Mouse (Mus musculus): ENCODE measurements at regions not wholly inside any gene's neighbourhood (a gene's known extent, or its start where the extent isn't known, plus 50 kb on each side); places are given as distances from the start of the nearest gene placed in this dataset.
"Not testable (repeated sequence)": the region's sequence is repeated elsewhere in the genome, so short reads cannot be mapped to it uniquely, and the experiment has no call there.

DNA sequence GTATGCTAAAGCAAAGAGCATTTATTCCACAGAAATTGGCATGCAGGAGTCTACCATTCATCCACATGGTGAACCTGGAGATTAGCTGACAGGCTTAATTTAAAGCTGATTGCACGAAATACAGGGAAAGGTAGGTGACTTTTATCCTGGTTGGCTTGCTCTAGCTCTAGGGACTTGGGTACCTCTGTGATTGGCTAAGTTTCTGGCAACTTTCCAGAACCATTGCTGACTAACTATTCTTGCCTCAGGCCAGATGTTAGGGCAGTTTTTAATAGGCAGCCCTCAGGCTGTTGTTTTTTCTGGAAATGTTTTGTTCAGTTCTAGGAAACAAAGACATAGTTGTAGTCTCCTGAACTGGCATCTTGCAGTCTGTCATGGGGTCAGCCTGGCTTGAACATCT is 871.1 kb upstream of the Gpc5 start:
- peak; percentile 77 for ATAC-seq (replicated peaks)
- no peaks in the 10 kb centered on the region for H3K27me3 ChIP-seq (replicated peaks)
- no peaks in the 10 kb centered on the region for H3K4me1 ChIP-seq
- H3K4me2 ChIP-seq, result no peak overlapping the region
- no peaks in the 10 kb centered on the region for H3K9me3 ChIP-seq
- H3K9ac ChIP-seq, result no peak overlapping the region
- no peak overlapping the region for H3K27ac ChIP-seq
- 49% methylated on average over 1 of the region's 1 CpGs for WGBS
- no peaks in the 10 kb centered on the region for H3K36me3 ChIP-seq (replicated peaks)
- no peak overlapping the region for H3K4me3 ChIP-seq

DNA sequence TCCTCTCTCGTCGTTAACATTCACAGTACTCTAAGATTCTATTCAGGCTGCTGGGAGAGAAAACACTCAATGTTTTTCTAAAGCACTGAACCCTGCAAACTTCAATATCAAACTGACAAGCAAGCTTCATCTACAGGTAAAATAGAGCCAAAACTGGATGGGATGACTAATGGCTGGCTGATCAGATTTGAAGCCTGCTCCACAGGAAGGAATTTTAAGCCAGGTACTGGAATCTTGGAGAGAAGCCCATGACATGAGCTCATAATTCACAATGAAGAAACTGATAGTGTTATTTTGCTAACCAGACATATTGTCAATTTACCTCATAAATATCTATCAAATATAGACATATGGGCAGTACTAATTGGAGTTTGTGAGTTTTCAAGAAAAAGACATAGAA is 861.3 kb upstream of the Gpc5 start:
- no peak overlapping the region for H3K9ac ChIP-seq
- no peaks in the 10 kb centered on the region for H3K9me3 ChIP-seq
- ATAC-seq (replicated peaks), result no peak
- H3K4me2 ChIP-seq, result no peak overlapping the region
- H3K27ac ChIP-seq, result no peak overlapping the region
- WGBS, result 90% methylated on average over 2 of the region's 2 CpGs
- H3K27me3 ChIP-seq (replicated peaks), result no peaks in the 10 kb centered on the region
- H3K4me1 ChIP-seq, result no peaks in the 10 kb centered on the region
- no peaks in the 10 kb centered on the region for H3K36me3 ChIP-seq (replicated peaks)
- H3K4me3 ChIP-seq, result no peak overlapping the region

- H3K9ac ChIP-seq, result no peak overlapping the region
- H3K9me3 ChIP-seq, result no peaks in the 10 kb centered on the region
- ATAC-seq (replicated peaks), result no peak
- WGBS, result 68% methylated on average over 2 of the region's 2 CpGs
- no peaks in the 10 kb centered on the region for H3K27me3 ChIP-seq (replicated peaks)
- H3K4me1 ChIP-seq, result no peaks in the 10 kb centered on the region
- H3K4me3 ChIP-seq, result no peak overlapping the region
- H3K36me3 ChIP-seq (replicated peaks), result no peaks in the 10 kb centered on the region
- H3K27ac ChIP-seq, result no peak overlapping the region
- no peak overlapping the region for H3K4me2 ChIP-seq
Measured at GRCm38 (mm10) chr14:114255037-114255436, 837.0 kb upstream of the Gpc5 start.

DNA sequence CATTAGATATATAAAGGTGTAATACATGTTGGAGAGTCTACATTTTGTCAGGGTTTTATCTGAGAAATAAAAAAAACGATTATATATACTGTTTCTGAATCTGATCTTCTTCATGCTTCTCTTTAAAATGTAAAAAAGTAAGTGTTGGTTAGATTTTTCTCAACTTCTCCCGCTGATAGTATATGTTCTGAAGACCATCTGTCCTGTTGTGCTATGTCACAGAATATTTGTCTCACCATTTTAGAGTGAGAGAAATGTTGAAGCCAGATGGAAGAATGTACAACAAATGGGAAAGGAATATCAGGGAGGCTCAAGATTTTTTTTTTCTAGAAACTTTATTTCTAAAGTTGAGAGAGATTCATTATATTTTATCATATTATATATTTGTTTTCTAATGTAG is 830.4 kb upstream of the Gpc5 start:
- Histone ChIP-seq H3K4me2 (no peak overlapping the region), H3K4me1 (no peaks in the 10 kb centered on the region), H3K4me3 (no peak overlapping the region), H3K36me3 (replicated peaks) (no peaks in the 10 kb centered on the region), H3K9me3 (no peaks in the 10 kb centered on the region), H3K27me3 (replicated peaks) (no peaks in the 10 kb centered on the region), H3K27ac (no peak overlapping the region), H3K9ac (no peak overlapping the region)
- ATAC-seq (replicated peaks), result no peak
- WGBS, result 85% methylated on average over 2 of the region's 2 CpGs

DNA sequence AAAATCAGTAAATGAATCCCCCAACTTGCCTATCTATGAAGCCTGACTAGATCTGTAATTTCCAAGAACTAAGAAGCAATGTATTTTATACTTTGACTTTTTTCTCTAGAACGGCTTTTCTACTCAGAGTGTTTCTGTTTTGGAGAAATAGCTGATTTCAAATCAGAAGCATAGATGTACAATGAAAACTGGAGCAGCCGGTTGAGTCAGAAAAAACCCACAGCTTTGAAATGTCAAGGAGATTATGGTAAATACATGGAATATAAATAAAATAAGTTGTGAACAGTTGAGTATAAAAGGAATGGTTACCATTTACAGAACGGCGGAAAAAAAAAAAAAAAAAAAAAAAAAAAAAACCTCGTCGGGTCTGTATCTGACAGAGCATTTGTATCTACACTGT is 791.4 kb upstream of the Gpc5 start:
- no peak overlapping the region for H3K4me3 ChIP-seq
- H3K9me3 ChIP-seq, result no peaks in the 10 kb centered on the region
- no peak overlapping the region for H3K9ac ChIP-seq
- no peaks in the 10 kb centered on the region for H3K36me3 ChIP-seq (replicated peaks)
- H3K27me3 ChIP-seq (replicated peaks), result no peaks in the 10 kb centered on the region
- no peaks in the 10 kb centered on the region for H3K4me1 ChIP-seq
- no peak for ATAC-seq (replicated peaks)
- no peak overlapping the region for H3K4me2 ChIP-seq
- 85% methylated on average over 6 of the region's 6 CpGs for WGBS
- no peak overlapping the region for H3K27ac ChIP-seq

DNA sequence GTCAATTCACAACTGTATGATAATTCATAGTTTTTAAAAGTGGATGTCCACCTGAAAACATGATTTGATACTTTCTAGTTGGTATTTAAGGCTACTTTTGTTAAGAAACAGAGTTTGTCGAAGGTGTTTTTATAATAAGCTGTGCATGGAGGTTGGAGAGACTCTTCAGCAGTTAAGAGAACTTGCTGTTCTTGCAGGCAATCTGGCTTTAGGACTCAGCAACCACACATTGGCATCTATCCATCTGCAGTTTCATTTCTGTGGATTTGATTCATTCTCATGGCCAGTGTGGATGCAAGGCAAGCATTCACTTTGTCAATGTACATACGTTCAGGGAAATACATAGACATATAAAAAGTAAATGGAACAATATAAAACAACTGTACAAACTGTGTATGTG is 784.5 kb upstream of the Gpc5 start:
- ATAC-seq (replicated peaks), result no peak
- Histone ChIP-seq H3K9ac (no peak overlapping the region), H3K27me3 (replicated peaks) (no peaks in the 10 kb centered on the region), H3K4me3 (no peak overlapping the region), H3K4me2 (no peak overlapping the region), H3K9me3 (no peaks in the 10 kb centered on the region), H3K4me1 (no peaks in the 10 kb centered on the region), H3K27ac (no peak overlapping the region), H3K36me3 (replicated peaks) (no peaks in the 10 kb centered on the region)
- WGBS, result 83% methylated on average over 2 of the region's 2 CpGs

DNA sequence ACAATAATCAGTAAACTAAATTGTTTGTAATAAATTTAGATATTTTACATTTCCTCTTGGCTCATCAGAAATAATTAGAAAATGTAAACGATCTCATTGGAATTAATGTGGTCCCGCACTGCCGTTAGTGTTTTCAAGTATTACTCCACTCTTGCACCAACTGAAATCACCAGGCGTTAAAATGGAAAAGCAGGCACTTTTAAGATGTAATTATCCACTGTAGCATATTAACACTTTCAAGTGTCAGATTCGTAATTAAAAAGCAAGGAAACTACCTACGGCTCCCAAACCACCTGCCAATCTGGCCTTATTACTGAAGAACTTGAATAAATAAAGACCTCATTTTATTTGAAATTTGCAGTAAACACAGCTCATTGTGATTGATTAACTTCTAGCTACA is 759.4 kb upstream of the Gpc5 start:
- no peaks in the 10 kb centered on the region for H3K27me3 ChIP-seq (replicated peaks)
- no peak overlapping the region for H3K27ac ChIP-seq
- ATAC-seq (replicated peaks), result no peak
- H3K4me1 ChIP-seq, result no peaks in the 10 kb centered on the region
- no peaks in the 10 kb centered on the region for H3K9me3 ChIP-seq
- no peaks in the 10 kb centered on the region for H3K36me3 ChIP-seq (replicated peaks)
- 83% methylated on average over 6 of the region's 6 CpGs for WGBS
- H3K9ac ChIP-seq, result no peak overlapping the region
- no peak overlapping the region for H3K4me3 ChIP-seq
- no peak overlapping the region for H3K4me2 ChIP-seq

GRCm38 (mm10) chr14:114349345-114349744 is 742.7 kb upstream of the Gpc5 start:
- H3K27ac ChIP-seq, result no peak overlapping the region
- no peak overlapping the region for H3K9ac ChIP-seq
- H3K27me3 ChIP-seq (replicated peaks), result no peaks in the 10 kb centered on the region
- ATAC-seq (replicated peaks), result no peak
- WGBS, result 65% methylated on average over 6 of the region's 6 CpGs
- no peak overlapping the region for H3K4me3 ChIP-seq
- H3K4me2 ChIP-seq, result no peak overlapping the region
- H3K4me1 ChIP-seq, result no peaks in the 10 kb centered on the region
- no peaks in the 10 kb centered on the region for H3K9me3 ChIP-seq
- no peaks in the 10 kb centered on the region for H3K36me3 ChIP-seq (replicated peaks)

GRCm38 (mm10) chr14:114349816-114350215 is 742.2 kb upstream of the Gpc5 start:
- ATAC-seq (replicated peaks); H3K27ac ChIP-seq; H3K36me3 ChIP-seq (replicated peaks); H3K4me2 ChIP-seq; H3K9ac ChIP-seq; H3K9me3 ChIP-seq; H3K4me1 ChIP-seq; H3K27me3 ChIP-seq (replicated peaks); H3K4me3 ChIP-seq: not testable (repeated sequence)
- WGBS, result 79% methylated on average over 9 of the region's 11 CpGs

- no peak overlapping the region for H3K27ac ChIP-seq
- WGBS, result 95% methylated on average over 5 of the region's 5 CpGs
Measured at GRCm38 (mm10) chr14:114352307-114352706, 739.7 kb upstream of the Gpc5 start.

DNA sequence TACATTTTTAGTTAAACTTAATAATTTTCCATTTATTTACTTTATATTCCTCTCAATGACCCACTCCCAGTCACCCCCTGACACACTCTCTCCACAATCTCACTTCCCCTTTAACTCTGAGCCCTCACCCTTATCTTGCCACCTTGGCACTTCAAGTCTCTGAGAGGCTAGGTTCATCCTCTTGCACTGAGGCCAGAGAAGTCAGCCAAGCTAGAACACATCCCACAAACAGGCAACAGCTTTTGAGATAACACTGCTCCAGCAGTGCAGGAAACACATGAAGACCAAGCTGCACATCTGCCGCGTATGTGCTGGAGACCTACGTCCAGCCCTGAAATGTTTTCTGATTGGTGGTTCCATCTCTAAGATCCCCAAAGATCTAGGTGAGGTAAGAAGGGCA is 717.2 kb upstream of the Gpc5 start:
- 98% methylated on average over 3 of the region's 3 CpGs for WGBS
- no peak overlapping the region for H3K9ac ChIP-seq
- H3K9me3 ChIP-seq, result no peaks in the 10 kb centered on the region
- no peaks in the 10 kb centered on the region for H3K36me3 ChIP-seq (replicated peaks)
- no peaks in the 10 kb centered on the region for H3K27me3 ChIP-seq (replicated peaks)
- no peaks in the 10 kb centered on the region for H3K4me1 ChIP-seq
- H3K27ac ChIP-seq, result no peak overlapping the region
- ATAC-seq (replicated peaks), result no peak
- H3K4me3 ChIP-seq, result no peak overlapping the region
- no peak overlapping the region for H3K4me2 ChIP-seq

More at GRCm38 (mm10) chr14:114352307-114352706, 739.7 kb upstream of the Gpc5 start:
- H3K36me3 ChIP-seq (replicated peaks), result no peaks in the 10 kb centered on the region
- H3K4me2 ChIP-seq, result no peak overlapping the region
- H3K9ac ChIP-seq, result no peak overlapping the region
- no peaks in the 10 kb centered on the region for H3K9me3 ChIP-seq
- H3K27me3 ChIP-seq (replicated peaks), result no peaks in the 10 kb centered on the region
- H3K4me1 ChIP-seq, result no peaks in the 10 kb centered on the region
- H3K4me3 ChIP-seq, result no peak overlapping the region
- no peak for ATAC-seq (replicated peaks)

GRCm38 (mm10) chr14:114398861-114399557 is 693.0 kb upstream of the Gpc5 start:
- H3K27me3 ChIP-seq (replicated peaks), result no peaks in the 10 kb centered on the region
- H3K27ac ChIP-seq, result no peak overlapping the region
- 80% methylated on average over 3 of the region's 3 CpGs for WGBS
- no peaks in the 10 kb centered on the region for H3K9me3 ChIP-seq
- ATAC-seq (replicated peaks), result no peak
- H3K36me3 ChIP-seq (replicated peaks), result no peaks in the 10 kb centered on the region
- H3K9ac ChIP-seq, result no peak overlapping the region
- H3K4me2 ChIP-seq, result no peak overlapping the region
- no peaks in the 10 kb centered on the region for H3K4me1 ChIP-seq
- no peak overlapping the region for H3K4me3 ChIP-seq

- no peaks in the 10 kb centered on the region for H3K4me1 ChIP-seq
- WGBS, result 92% methylated on average over 3 of the region's 3 CpGs
- H3K9ac ChIP-seq, result no peak overlapping the region
- no peak overlapping the region for H3K4me2 ChIP-seq
- no peaks in the 10 kb centered on the region for H3K36me3 ChIP-seq (replicated peaks)
- H3K9me3 ChIP-seq, result no peaks in the 10 kb centered on the region
- H3K4me3 ChIP-seq, result no peak overlapping the region
- H3K27ac ChIP-seq, result no peak overlapping the region
- ATAC-seq (replicated peaks), result no peak
- H3K27me3 ChIP-seq (replicated peaks), result no peaks in the 10 kb centered on the region
Measured at GRCm38 (mm10) chr14:114418851-114419250, 673.2 kb upstream of the Gpc5 start.
